Mouse (Mus musculus) liver, embryonic 14.5 days (tissue): Measurements from ENCODE around the gene Ell3. TPM values are rescaled to one million over a fixed set of nuclear protein-coding genes. Genes with fewer than 3 reads are reported as not detected.
A peak's percentile ranks its signal among the peaks of the same experiment; 100 is the strongest.

ENCODE experiments used
- ATAC-seq: fragments of 200-750 bp; cut with Nextera tagmentation; 2 replicates; pipeline ENCODE4 v1.8.0; 2017; ENCODE audit warnings: moderate number of reproducible peaks, mild to moderate bottlenecking, moderate library complexity; ENCODE audit not compliant: insufficient read depth
- DNase-seq, 3 experiments: peaks; one replicate each; pipeline ENCODE4 v3.0.0-alpha.2; 2012 to 2013; ENCODE audit warnings: low read depth in 3 of 3, low spot score in 3 of 3
- H3K27ac ChIP-seq: fragments of 300-500 bp; sonication (generic); 2 replicates; pipeline ENCODE4 v1.5.1; 2014; ENCODE audit warnings: moderate library complexity, mild to moderate bottlenecking, control low read depth, inconsistent platforms
- H3K27me3 ChIP-seq: fragments of 300-500 bp; sonication (generic); 2 replicates; pipeline ENCODE4 v1.6.1; 2014; ENCODE audit warnings: mild to moderate bottlenecking, low read length, moderate library complexity; ENCODE audit not compliant: control insufficient read depth, insufficient read depth
- H3K36me3 ChIP-seq: fragments of 300-500 bp; sonication (generic); replicated peaks from 2 replicates; pipeline ENCODE4 v1.6.1; 2014; ENCODE audit warnings: low read depth; ENCODE audit not compliant: control insufficient read depth, insufficient read depth
- H3K4me1 ChIP-seq, 2 experiments: fragments of 200-500 bp in 1 of 2; fragments of 300-500 bp in 1 of 2; sonication (generic) in 1 of 2; replicated peaks; 2 replicates each; pipeline ENCODE4 v1.6.1; 2012 to 2014; ENCODE audit warnings: antibody characterized with exemption in 1 of 2, inconsistent platforms in 1 of 2, low read length in 1 of 2; ENCODE audit not compliant: control insufficient read depth in 2 of 2, insufficient read depth in 2 of 2
- H3K4me2 ChIP-seq: fragments of 300-500 bp; sonication (generic); 2 replicates; pipeline ENCODE4 v1.6.1; 2014; ENCODE audit warnings: low read depth, mild to moderate bottlenecking, control low read depth, moderate library complexity
- H3K4me3 ChIP-seq, 2 experiments: fragments of 200-500 bp in 1 of 2; fragments of 300-500 bp in 1 of 2; sonication (generic) in 1 of 2; 2 replicates each; pipeline ENCODE4 v1.5.1; 2012 to 2014; ENCODE audit warnings: low read depth in 2 of 2, low read length in 2 of 2, mild to moderate bottlenecking in 2 of 2, control low read depth in 1 of 2, inconsistent platforms in 1 of 2, moderate library complexity in 1 of 2; ENCODE audit not compliant: insufficient read depth in 1 of 2
- H3K9ac ChIP-seq: fragments of 300-500 bp; sonication (generic); replicated peaks from 2 replicates; pipeline ENCODE4 v1.6.1; 2014; ENCODE audit warnings: mild to moderate bottlenecking, control low read depth, moderate library complexity
- H3K9me3 ChIP-seq: fragments of 300-500 bp; sonication (generic); 2 replicates; pipeline ENCODE4 v1.6.1; 2016; ENCODE audit warnings: low read length, mixed read lengths; ENCODE audit not compliant: control insufficient read depth
- CTCF ChIP-seq: IDR thresholded peaks from 2 replicates; pipeline ENCODE4 v1.5.1; 2016; ENCODE audit warnings: antibody characterized with exemption, low read depth, control low read depth
- EP300 ChIP-seq: IDR thresholded peaks from 2 replicates; pipeline ENCODE4 v1.6.1; 2016; ENCODE audit warnings: antibody characterized with exemption, low read depth
- WGBS: fragments of 180-500 bp; shearing (Covaris S2); extraction: QIAGEN DNeasy Blood & Tissue Kit; methylation state at CpG from one replicate; pipeline ENCODE4 v1.1.7; 2014; ENCODE audit not compliant: insufficient replicate concordance; 5-methylcytosine and 5-hydroxymethylcytosine counted together
- polyA plus RNA-seq, 2 experiments: library from polyadenylated mRNA; depleted of rRNA in 1 of 2; stranded (reverse) in 1 of 2; unstranded in 1 of 2; fragments of >200 nt; fragmentation: Nextera tagmentation in 1 of 2; extraction: Ambion mirVana in 1 of 2; gene quantifications; 2 replicates each; pipeline versions ENCODE4 v1.2.1 to v1.2.3; 2012 to 2014

Ell3 gene
- polyA plus RNA-seq, 2 experiments = 1.1 to 2.0 TPM

DNA sequence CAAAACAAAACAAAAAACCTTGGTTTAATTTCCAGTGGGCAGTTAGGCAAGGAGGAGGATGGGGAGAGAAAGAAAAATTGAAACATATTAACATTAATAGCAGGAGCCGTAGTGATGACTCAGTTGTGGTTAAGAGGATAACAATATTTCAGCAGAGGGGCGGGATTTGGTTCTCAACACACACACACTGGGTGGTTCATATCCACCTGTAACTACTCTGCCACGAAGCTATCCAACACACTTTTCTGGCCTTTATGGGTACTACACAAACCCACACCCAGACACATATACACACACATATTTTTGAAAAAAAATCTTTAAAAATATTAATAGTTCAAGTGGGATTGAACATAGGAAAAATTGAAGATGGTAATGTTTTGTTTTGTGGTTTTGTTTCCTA, 2.9 kb upstream of the Ell3 start:
- TF ChIP-seq CTCF = no peak
- TF ChIP-seq EP300 = no peak
- Histone ChIP-seq H3K36me3 (peaks cover 4% of the 10 kb centered on the region), H3K4me3 (no peak overlapping the region), H3K27ac (no peak overlapping the region), H3K9ac (no peak overlapping the region), H3K9me3 (no peaks in the 10 kb centered on the region), H3K4me1 (peaks cover 14 to 21% of the 10 kb centered on the region in 2 experiments), H3K4me2 (no peak overlapping the region), H3K27me3 (peaks cover 1% of the 10 kb centered on the region)
- 42% methylated on average over 3 of the region's 3 CpGs for WGBS
- DNase-seq = no peak
- ATAC-seq = no peak

DNA sequence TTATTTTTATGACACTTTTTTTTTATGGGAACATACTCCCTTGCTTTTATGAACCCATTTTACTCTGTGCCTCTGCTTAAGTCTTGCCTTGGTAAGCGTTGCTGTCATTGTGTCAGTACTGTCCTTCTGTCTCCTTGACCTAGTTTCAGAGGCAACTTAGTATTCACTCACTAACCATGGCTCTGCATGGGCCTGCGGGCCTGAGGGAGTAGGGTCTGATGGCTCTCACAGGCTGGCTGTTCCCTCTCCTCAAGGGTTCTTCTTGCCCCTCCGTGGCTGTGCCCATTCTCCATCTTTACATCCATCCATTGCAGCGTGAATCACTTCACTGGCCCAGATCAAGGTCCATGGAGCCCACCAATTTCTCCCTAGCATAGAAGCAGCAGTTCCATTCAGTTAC, 2.4 kb upstream of the Ell3 start:
- TF ChIP-seq CTCF (no peak), EP300 (no peak)
- H3K4me3 ChIP-seq = no peak overlapping the region
- DNase-seq = no peak
- H3K9ac ChIP-seq = no peak overlapping the region
- H3K4me1 ChIP-seq = peaks cover 14 to 20% of the 10 kb centered on the region in 2 experiments
- ATAC-seq = no peak
- H3K27me3 ChIP-seq = peaks cover 3% of the 10 kb centered on the region
- no peak overlapping the region for H3K4me2 ChIP-seq
- H3K27ac ChIP-seq = no peak overlapping the region
- 60% methylated on average over 4 of the region's 4 CpGs for WGBS
- no peaks in the 10 kb centered on the region for H3K9me3 ChIP-seq
- peaks cover 4% of the 10 kb centered on the region for H3K36me3 ChIP-seq

GRCm38 (mm10) chr2:121445117-121445516, 1.0 kb upstream of the Ell3 start:
- no peak for TF ChIP-seq EP300
- no peak for TF ChIP-seq CTCF
- 55% methylated on average over 3 of the region's 3 CpGs for WGBS
- no peak for DNase-seq
- no peak overlapping the region for H3K27ac ChIP-seq
- no peak overlapping the region for H3K4me2 ChIP-seq
- ATAC-seq = no peak
- H3K36me3 ChIP-seq = no peaks in the 10 kb centered on the region
- H3K27me3 ChIP-seq = peaks cover 3% of the 10 kb centered on the region
- peaks cover 11 to 13% of the 10 kb centered on the region in 2 experiments for H3K4me1 ChIP-seq
- H3K9ac ChIP-seq = no peak overlapping the region
- no peak overlapping the region for H3K4me3 ChIP-seq
- H3K9me3 ChIP-seq = no peaks in the 10 kb centered on the region

- peaks cover 7 to 9% of the 10 kb centered on the region in 2 experiments for H3K4me1 ChIP-seq
- WGBS = 20% methylated on average over 8 of the region's 8 CpGs
- H3K4me2 ChIP-seq = peak overlapping the region; percentile 81
- no peaks in the 10 kb centered on the region for H3K9me3 ChIP-seq
- ATAC-seq (no peak), DNase-seq (no peak)
- H3K27me3 ChIP-seq = peaks cover 3% of the 10 kb centered on the region
- H3K36me3 ChIP-seq = peaks cover 9% of the 10 kb centered on the region
- peak overlapping the region; percentile 44 to 55 for H3K4me3 ChIP-seq
- H3K27ac ChIP-seq = no peak overlapping the region; the same call in 1 of the 2 replicates
- H3K9ac ChIP-seq = peak overlapping the region; percentile 41
- TF ChIP-seq EP300 (no peak), CTCF (no peak)
Measured at GRCm38 (mm10) chr2:121443068-121443349, 1.1 kb downstream of the Ell3 start.

- no peak overlapping the region; the same call in 1 of the 2 replicates for H3K27ac ChIP-seq
- peaks cover 15% of the 10 kb centered on the region for H3K36me3 ChIP-seq
- H3K27me3 ChIP-seq = peaks cover 3% of the 10 kb centered on the region
- DNase-seq (peak; percentile 52 to 68 (median 60)), ATAC-seq (peak; percentile 92)
- 2% methylated on average over 29 of the region's 30 CpGs for WGBS
- H3K4me2 ChIP-seq = peak overlapping the region; percentile 81
- no peaks in the 10 kb centered on the region for H3K9me3 ChIP-seq
- H3K9ac ChIP-seq = peak overlapping the region; percentile 41
- H3K4me3 ChIP-seq = peak overlapping the region; percentile 44 to 55
- no peak for TF ChIP-seq CTCF
- TF ChIP-seq EP300 = no peak
- H3K4me1 ChIP-seq = peaks cover 4 to 5% of the 10 kb centered on the region in 2 experiments
Measured at GRCm38 (mm10) chr2:121442259-121443067, 1.6 kb downstream of the Ell3 start.
